Mouse (Mus musculus) heart, adult 2 months (tissue): ENCODE data around the gene Klhl25. TPM values are rescaled to one million over a fixed set of nuclear protein-coding genes. Genes with fewer than 3 reads are reported as not detected.

Source experiments
- DNase-seq, 2 experiments: peaks; one replicate each; pipeline ENCODE4 v3.0.0; 2021
- H3K27ac ChIP-seq: fragments of 200-600 bp; 2 replicates; pipeline ENCODE4 v1.8.1; 2022
- H3K27me3 ChIP-seq: fragments of 200-500 bp; 2 replicates; pipeline ENCODE4 v1.6.1; 2012; ENCODE audit warnings: mild to moderate bottlenecking, low read length, inconsistent platforms, mixed read lengths; ENCODE audit not compliant: control insufficient read depth, insufficient read depth
- H3K36me3 ChIP-seq: fragments of 200-500 bp; 2 replicates; pipeline ENCODE4 v1.6.1; 2012; ENCODE audit warnings: low read length, inconsistent platforms; ENCODE audit not compliant: control insufficient read depth, insufficient read depth
- H3K4me1 ChIP-seq: fragments of 200-500 bp; 2 replicates; pipeline ENCODE4 v1.6.1; 2011; ENCODE audit warnings: low read length; ENCODE audit not compliant: control insufficient read depth, insufficient read depth
- H3K4me3 ChIP-seq: fragments of 200-600 bp; 2 replicates; pipeline ENCODE4 v1.8.1; 2022
- H3K79me2 ChIP-seq: fragments of 200-500 bp; replicated peaks from 2 replicates; pipeline ENCODE4 v1.6.1; 2012; ENCODE audit warnings: mild to moderate bottlenecking, inconsistent platforms, low read length, moderate library complexity, mixed read lengths; ENCODE audit not compliant: control insufficient read depth, insufficient read depth
- H3K9ac ChIP-seq: fragments of 200-500 bp; 2 replicates; pipeline ENCODE4 v1.6.1; 2012; ENCODE audit warnings: low read depth, mild to moderate bottlenecking, control low read depth, inconsistent platforms, low read length, mixed read lengths
- CTCF ChIP-seq: fragments of 200-600 bp; IDR thresholded peaks from 2 replicates; pipeline ENCODE4 v1.8.1; 2022; ENCODE audit warnings: antibody characterized with exemption, mild to moderate bottlenecking, moderate library complexity
- EP300 ChIP-seq: fragments of 200-500 bp; IDR thresholded peaks from 2 replicates; pipeline ENCODE4 v1.6.1; 2011; ENCODE audit warnings: low read depth, low read length, control low read depth; ENCODE audit not compliant: insufficient read depth
- POLR2A ChIP-seq: fragments of 200-500 bp; IDR thresholded peaks from 2 replicates; pipeline ENCODE4 v1.6.1; 2011; ENCODE audit warnings: mild to moderate bottlenecking, low read depth, low read length, control low read depth; ENCODE audit not compliant: insufficient read depth
- WGBS: fragments of 180-500 bp; shearing (Covaris S2); methylation state at CpG from one replicate; pipeline ENCODE4 v1.1.7; 2018; 5-methylcytosine and 5-hydroxymethylcytosine counted together
- intact Hi-C: fragments of 180-260 bp; cut with DNase I; formaldehyde crosslinking; loops from one replicate; pipeline ENCODE4 v1.15.1; 2025
- polyA plus RNA-seq: library from polyadenylated mRNA; depleted of rRNA; stranded (reverse); fragments of >200 nt; gene quantifications from 2 replicates; pipeline ENCODE4 v1.2.3, GENCODE M21; 2012
- total RNA-seq, 2 experiments: library from RNA; stranded (reverse); gene quantifications; 2 replicates each; pipeline ENCODE4 v1.2.3; 2021

The Klhl25 gene
- total and polyA plus RNA-seq, 3 experiments: 4.8 to 6.4 (median 5.9) TPM

DNA sequence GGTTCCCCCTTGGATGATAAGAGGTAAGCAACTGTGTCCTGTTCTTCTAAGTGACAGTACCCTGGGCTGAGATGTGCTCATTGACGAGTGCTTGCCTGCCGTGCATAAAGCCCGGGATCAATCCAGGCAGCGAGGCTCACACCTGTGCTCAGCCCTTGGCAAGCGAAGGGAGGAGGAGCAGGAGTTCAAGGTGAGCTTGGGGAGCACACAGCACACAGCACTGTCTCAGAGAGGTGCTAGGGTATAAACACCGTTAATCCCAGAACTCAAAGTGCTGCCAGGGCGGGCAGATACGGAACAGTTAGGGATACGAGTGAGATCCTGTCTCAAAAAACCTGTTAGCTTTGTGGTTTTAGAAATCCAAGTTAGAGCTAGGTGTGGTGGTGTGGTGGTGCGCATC, 3.2 kb downstream of the Klhl25 start:
- no peaks in the 10 kb centered on the region for H3K79me2 ChIP-seq
- H3K9ac ChIP-seq: no peak overlapping the region
- H3K27ac ChIP-seq: no peak overlapping the region
- intact Hi-C loops: no loop called here
- H3K4me3 ChIP-seq: no peak overlapping the region
- H3K4me1 ChIP-seq: peaks cover 7% of the 10 kb centered on the region
- TF ChIP-seq CTCF: no peak
- TF ChIP-seq POLR2A: no peak
- no peak for TF ChIP-seq EP300
- 94% methylated on average over 10 of the region's 10 CpGs for WGBS
- no peak for DNase-seq
- peaks cover 3% of the 10 kb centered on the region; the same call in 1 of the 2 replicates for H3K36me3 ChIP-seq
- H3K27me3 ChIP-seq: no peaks in the 10 kb centered on the region

GRCm38 (mm10) chr7:75852363-75852762, 4.3 kb downstream of the Klhl25 start:
- no peaks in the 10 kb centered on the region for H3K79me2 ChIP-seq
- no peaks in the 10 kb centered on the region for H3K27me3 ChIP-seq
- peak in 1 of 2 experiments; percentile 20 for DNase-seq
- H3K36me3 ChIP-seq: peaks cover 3% of the 10 kb centered on the region; the same call in 1 of the 2 replicates
- 56% methylated on average over 4 of the region's 4 CpGs for WGBS
- TF ChIP-seq EP300 (no peak), POLR2A (no peak), CTCF (no peak)
- no peak overlapping the region for H3K27ac ChIP-seq
- no peak overlapping the region for H3K9ac ChIP-seq
- H3K4me1 ChIP-seq: peaks cover 7% of the 10 kb centered on the region
- H3K4me3 ChIP-seq: no peak overlapping the region
- intact Hi-C loops: no loop called here

GRCm38 (mm10) chr7:75853171-75853830, 5.2 kb downstream of the Klhl25 start:
- no peak overlapping the region for H3K9ac ChIP-seq
- H3K79me2 ChIP-seq: no peaks in the 10 kb centered on the region
- DNase-seq: no peak
- peaks cover 3% of the 10 kb centered on the region; the same call in 1 of the 2 replicates for H3K36me3 ChIP-seq
- H3K27ac ChIP-seq: no peak overlapping the region
- intact Hi-C loops: no loop called here
- peaks cover 7% of the 10 kb centered on the region for H3K4me1 ChIP-seq
- WGBS: 73% methylated on average over 8 of the region's 8 CpGs
- no peak overlapping the region for H3K4me3 ChIP-seq
- TF ChIP-seq CTCF (no peak), POLR2A (no peak), EP300 (no peak)
- H3K27me3 ChIP-seq: no peaks in the 10 kb centered on the region

DNA sequence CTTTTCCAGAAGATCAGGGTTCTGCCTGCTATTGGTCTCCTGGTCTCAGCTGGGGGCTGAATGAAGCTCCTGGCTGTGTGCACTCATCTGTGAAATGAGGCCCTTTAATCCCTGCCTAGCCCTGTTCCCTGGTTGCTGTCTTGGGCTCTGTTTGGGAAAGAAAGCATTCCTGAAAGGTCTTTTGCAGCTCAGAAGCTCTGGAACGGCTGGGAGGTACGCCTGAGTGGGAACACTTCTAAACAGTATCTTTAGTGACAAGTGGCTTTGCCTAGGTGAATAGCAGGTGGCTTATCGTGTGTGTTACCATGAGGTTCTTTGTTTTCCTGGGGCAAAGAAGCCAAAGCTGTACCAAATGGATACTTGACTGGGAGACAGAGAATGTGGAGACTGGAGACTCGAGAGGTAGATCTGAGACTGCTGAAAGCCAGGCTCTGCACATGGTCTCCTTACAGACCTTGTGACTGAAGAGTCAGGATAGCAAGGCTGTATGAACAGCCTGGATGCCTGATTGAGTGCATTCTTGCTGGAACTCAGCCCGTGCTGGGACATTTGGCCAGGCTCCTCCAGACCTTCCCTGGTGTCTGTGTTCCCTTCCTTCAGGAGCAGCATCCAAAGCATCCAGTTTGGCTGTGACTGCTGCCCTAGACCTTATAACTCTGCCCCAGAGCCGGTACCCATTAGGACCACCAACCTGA, 6.3 kb downstream of the Klhl25 start:
- Histone ChIP-seq H3K27ac (no peak overlapping the region; the same call in 1 of the 2 replicates), H3K79me2 (no peaks in the 10 kb centered on the region), H3K36me3 (peaks cover 3% of the 10 kb centered on the region; the same call in 1 of the 2 replicates), H3K4me3 (no peak overlapping the region), H3K27me3 (no peaks in the 10 kb centered on the region), H3K9ac (no peak overlapping the region), H3K4me1 (peaks cover 6% of the 10 kb centered on the region)
- intact Hi-C loops: no loop called here
- TF ChIP-seq POLR2A: no peak
- no peak for TF ChIP-seq EP300
- WGBS: 58% methylated on average over 6 of the region's 6 CpGs
- no peak for DNase-seq

GRCm38 (mm10) chr7:75855028-75855427, 6.9 kb downstream of the Klhl25 start:
- WGBS: 42% methylated on average over 6 of the region's 6 CpGs
- no peak overlapping the region for H3K9ac ChIP-seq
- DNase-seq: peak in 1 of 2 experiments; percentile 26
- no peak for TF ChIP-seq POLR2A
- TF ChIP-seq CTCF: no peak
- TF ChIP-seq EP300: no peak
- H3K27ac ChIP-seq: peak overlapping the region; percentile 13
- no peaks in the 10 kb centered on the region for H3K27me3 ChIP-seq
- peaks cover 3% of the 10 kb centered on the region; the same call in 1 of the 2 replicates for H3K36me3 ChIP-seq
- H3K4me1 ChIP-seq: peaks cover 3% of the 10 kb centered on the region
- H3K79me2 ChIP-seq: peaks cover 1% of the 10 kb centered on the region
- intact Hi-C loops: no loop called here
- no peak overlapping the region for H3K4me3 ChIP-seq

- intact Hi-C loops: no loop called here
- H3K27me3 ChIP-seq: no peaks in the 10 kb centered on the region
- DNase-seq: no peak
- H3K79me2 ChIP-seq: peaks cover 2% of the 10 kb centered on the region
- peaks cover 3% of the 10 kb centered on the region for H3K4me1 ChIP-seq
- H3K27ac ChIP-seq: no peak overlapping the region
- 97% methylated on average over 11 of the region's 11 CpGs for WGBS
- TF ChIP-seq POLR2A (no peak), CTCF (no peak), EP300 (no peak)
- no peak overlapping the region for H3K9ac ChIP-seq
- peaks cover 3% of the 10 kb centered on the region; the same call in 1 of the 2 replicates for H3K36me3 ChIP-seq
- H3K4me3 ChIP-seq: no peak overlapping the region
Measured at GRCm38 (mm10) chr7:75856259-75856658, 8.1 kb downstream of the Klhl25 start.
